Mouse (Mus musculus): ENCODE data around the gene Auh. TPM values are rescaled to one million over a fixed set of nuclear protein-coding genes. Genes with fewer than 3 reads are reported as not detected.
A peak's percentile ranks its signal among the peaks of the same experiment; 100 is the strongest.

The Auh gene
- polyA plus RNA-seq, 1 experiment, result 24.9 TPM

DNA sequence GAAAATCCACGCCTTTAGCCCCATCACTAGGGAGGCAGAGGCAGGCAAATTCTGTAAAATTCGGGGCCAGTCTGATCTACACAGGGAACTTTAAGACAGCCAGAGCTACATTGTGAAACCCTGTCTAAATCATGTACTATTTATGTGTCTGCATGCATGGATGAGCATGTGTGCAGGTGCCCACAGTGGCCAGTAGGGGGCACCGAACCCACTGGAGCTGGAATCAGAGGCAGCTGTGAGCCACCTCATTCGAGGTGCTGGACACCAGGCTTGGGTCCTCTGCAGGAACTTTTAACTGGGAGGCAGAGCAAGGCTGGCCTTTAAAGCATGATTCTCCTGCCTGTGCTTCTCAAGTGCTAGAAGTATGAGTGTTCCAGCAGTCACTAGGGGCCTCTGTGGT lies 96.3 kb downstream of the Auh start:
- Histone ChIP-seq H3K4me3 (replicated peaks; ENCODE audit: extremely low read depth, low read depth, low read length) (no peak overlapping the region), H3K4me1 (ENCODE audit: control insufficient read depth, insufficient read depth, low read length) (peaks cover 4% of the 10 kb centered on the region; the same call in 1 of the 2 replicates)
- no peak for DNase-seq
- TF ChIP-seq CTCF (IDR thresholded peaks at IDR 0.05; ENCODE audit: insufficient read depth, low read length) (peak; percentile 52), POLR2A (IDR thresholded peaks at IDR 0.05; ENCODE audit: borderline replicate concordance, extremely low read depth, low read depth, low read length) (no peak)
- WGBS, result 76% methylated on average over 4 of the region's 4 CpGs

DNA sequence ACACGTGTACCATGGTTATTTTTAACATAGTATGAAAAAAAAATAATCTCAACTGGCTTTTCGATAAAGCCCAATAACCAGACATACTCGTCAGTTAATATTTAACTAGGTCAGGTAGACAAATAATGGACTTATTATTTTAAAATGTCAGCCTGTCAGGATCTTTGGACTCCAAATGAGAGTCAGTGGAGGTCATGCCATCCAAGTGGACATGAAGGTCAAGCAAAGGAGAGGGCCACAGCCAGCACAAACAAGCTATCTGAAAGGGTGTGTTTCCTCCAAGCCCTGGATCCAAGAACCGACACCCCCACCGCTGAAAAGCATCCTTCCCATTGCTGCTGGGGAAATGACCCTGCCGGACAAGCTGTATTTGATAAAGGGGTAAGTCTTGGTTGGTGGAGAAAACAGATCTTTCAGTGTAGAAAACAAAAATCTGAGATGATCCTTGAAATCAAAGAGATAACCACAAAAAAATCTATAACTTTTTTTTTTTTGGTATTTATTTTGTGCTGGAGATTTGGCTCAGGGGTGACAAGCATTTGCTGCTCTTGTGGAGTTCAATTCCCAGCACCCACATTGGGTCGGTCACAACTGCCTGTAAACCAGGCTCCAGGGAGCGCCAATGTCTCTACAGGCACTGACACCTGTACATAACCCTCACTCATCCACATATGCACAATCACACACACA lies 96.9 kb downstream of the Auh start:
- WGBS, result 79% methylated on average over 8 of the region's 8 CpGs
- DNase-seq, result no peak
- no peak for TF ChIP-seq POLR2A (IDR thresholded peaks at IDR 0.05; ENCODE audit: borderline replicate concordance, extremely low read depth, low read depth, low read length)
- Histone ChIP-seq H3K4me1 (ENCODE audit: control insufficient read depth, insufficient read depth, low read length) (peaks cover 5% of the 10 kb centered on the region; the same call in 1 of the 2 replicates), H3K4me3 (replicated peaks; ENCODE audit: extremely low read depth, low read depth, low read length) (no peak overlapping the region)

GRCm38 (mm10) chr13:52831037-52831757 lies 98.3 kb downstream of the Auh start:
- DNase-seq, result no peak
- WGBS, result 81% methylated on average over 13 of the region's 13 CpGs
- Histone ChIP-seq H3K4me3 (replicated peaks; ENCODE audit: extremely low read depth, low read depth, low read length) (no peak overlapping the region), H3K4me1 (ENCODE audit: control insufficient read depth, insufficient read depth, low read length) (peaks cover 5% of the 10 kb centered on the region; the same call in 1 of the 2 replicates)
- TF ChIP-seq POLR2A (IDR thresholded peaks at IDR 0.05; ENCODE audit: borderline replicate concordance, extremely low read depth, low read depth, low read length) (no peak), CTCF (IDR thresholded peaks at IDR 0.05; ENCODE audit: insufficient read depth, low read length) (no peak)

DNA sequence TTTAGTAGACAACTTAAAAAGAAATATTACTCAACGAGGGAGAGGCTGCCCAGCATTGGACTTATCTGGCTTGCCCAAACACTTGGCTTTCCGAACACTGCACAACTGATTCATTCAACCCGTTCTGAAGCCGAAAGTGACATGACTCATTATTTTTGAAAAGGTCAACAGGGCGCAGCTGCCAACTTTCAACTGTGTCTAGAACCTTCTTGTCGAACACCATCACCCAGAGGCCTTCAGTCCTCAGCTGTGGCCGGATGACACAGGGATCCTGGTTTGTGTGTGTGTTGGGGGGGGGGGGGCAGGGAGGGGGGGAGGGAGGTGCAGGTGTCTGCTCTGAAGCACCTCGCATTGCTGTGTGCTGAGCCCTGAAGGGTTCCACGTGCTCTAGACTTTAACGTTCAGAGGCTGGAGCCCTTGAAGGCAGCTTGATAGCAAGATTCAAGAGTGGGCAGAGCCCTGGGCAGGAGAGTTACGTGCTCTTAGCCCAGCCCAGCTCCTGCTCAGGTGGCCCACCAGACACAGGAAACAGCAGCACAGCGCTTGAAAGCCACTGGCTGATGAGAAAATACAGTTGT lies 100.4 kb downstream of the Auh start:
- 47% methylated on average over 12 of the region's 12 CpGs for WGBS
- peaks cover 5% of the 10 kb centered on the region; the same call in 1 of the 2 replicates for H3K4me1 ChIP-seq (ENCODE audit: control insufficient read depth, insufficient read depth, low read length)
- DNase-seq, result no peak

DNA sequence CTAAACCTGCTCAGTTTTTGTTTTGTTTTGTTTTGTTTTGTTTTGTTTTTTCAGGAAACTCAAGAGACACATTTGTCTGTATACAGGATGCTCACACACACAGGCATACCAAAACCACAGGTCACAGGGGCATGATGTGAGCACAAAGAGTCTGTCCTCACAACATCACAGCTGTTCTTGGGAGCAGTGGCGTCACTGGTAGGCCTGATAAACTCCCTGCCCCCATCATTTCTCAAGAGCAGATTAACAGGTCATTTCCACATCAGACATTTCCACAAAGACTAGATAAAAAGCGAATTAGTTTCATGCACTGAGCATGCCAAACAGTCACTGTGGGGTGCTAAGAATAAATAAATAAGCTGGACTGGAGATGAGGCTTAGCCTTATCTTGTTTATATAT lies 101.3 kb downstream of the Auh start:
- no peak for DNase-seq
- no peak overlapping the region for H3K4me3 ChIP-seq (replicated peaks; ENCODE audit: extremely low read depth, low read depth, low read length)
- TF ChIP-seq POLR2A (IDR thresholded peaks at IDR 0.05; ENCODE audit: borderline replicate concordance, extremely low read depth, low read depth, low read length) (no peak), CTCF (IDR thresholded peaks at IDR 0.05; ENCODE audit: insufficient read depth, low read length) (no peak)
- peaks cover 6% of the 10 kb centered on the region for H3K4me1 ChIP-seq (ENCODE audit: control insufficient read depth, insufficient read depth, low read length)
- 58% methylated on average over 2 of the region's 2 CpGs for WGBS

More for the DNA sequence above, 100.4 kb downstream of the Auh start:
- TF ChIP-seq CTCF (IDR thresholded peaks at IDR 0.05; ENCODE audit: insufficient read depth, low read length), result no peak
- no peak for TF ChIP-seq POLR2A (IDR thresholded peaks at IDR 0.05; ENCODE audit: borderline replicate concordance, extremely low read depth, low read depth, low read length)
- no peak overlapping the region for H3K4me3 ChIP-seq (replicated peaks; ENCODE audit: extremely low read depth, low read depth, low read length)

DNA sequence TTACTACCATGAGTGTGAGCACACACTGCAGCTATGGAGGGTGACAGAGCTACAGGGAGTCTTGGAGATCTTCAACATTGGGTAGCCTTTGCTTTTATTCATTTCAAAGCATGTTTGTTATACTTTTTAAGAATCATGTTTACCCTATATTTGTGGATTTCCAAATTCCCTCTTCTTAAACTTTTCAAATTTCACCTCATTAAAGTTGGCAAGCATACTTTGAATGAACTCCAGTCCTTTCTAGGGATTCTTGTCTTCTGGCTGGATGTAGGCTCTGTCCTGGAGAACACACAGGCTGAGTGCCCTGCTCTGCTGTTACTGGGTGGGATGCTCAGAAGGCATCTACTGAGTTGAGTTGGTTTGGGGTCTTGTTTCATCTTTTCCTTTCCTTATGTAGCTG lies 102.8 kb downstream of the Auh start:
- Histone ChIP-seq H3K4me1 (ENCODE audit: control insufficient read depth, insufficient read depth, low read length) (peaks cover 10% of the 10 kb centered on the region), H3K4me3 (replicated peaks; ENCODE audit: extremely low read depth, low read depth, low read length) (no peak overlapping the region)
- TF ChIP-seq POLR2A (IDR thresholded peaks at IDR 0.05; ENCODE audit: borderline replicate concordance, extremely low read depth, low read depth, low read length) (no peak), CTCF (IDR thresholded peaks at IDR 0.05; ENCODE audit: insufficient read depth, low read length) (no peak)
- no peak for DNase-seq

DNA sequence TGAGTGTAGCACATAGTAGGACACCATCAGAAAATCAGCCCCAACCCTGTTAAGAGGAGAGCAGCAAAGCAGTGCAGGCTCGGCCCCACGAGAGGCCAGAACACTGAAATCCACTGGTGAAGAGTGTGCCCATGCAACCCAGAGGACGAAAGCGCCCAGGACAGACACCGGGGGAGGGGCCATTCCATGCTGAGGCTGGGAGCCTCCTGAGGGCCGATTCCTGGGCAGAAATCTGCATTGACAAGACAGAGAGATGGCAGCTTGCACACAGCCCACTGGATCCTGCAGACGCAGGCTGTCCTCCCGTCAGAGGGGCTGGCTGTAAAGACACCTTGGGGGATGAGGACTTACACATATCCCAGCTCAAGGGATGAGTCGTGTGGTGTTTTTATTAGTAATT lies 104.7 kb downstream of the Auh start:
- peaks cover 19% of the 10 kb centered on the region for H3K4me1 ChIP-seq (ENCODE audit: control insufficient read depth, insufficient read depth, low read length)
- TF ChIP-seq POLR2A (IDR thresholded peaks at IDR 0.05; ENCODE audit: borderline replicate concordance, extremely low read depth, low read depth, low read length) (no peak), CTCF (IDR thresholded peaks at IDR 0.05; ENCODE audit: insufficient read depth, low read length) (no peak)
- no peak overlapping the region for H3K4me3 ChIP-seq (replicated peaks; ENCODE audit: extremely low read depth, low read depth, low read length)
- no peak for DNase-seq
- WGBS, result 69% methylated on average over 9 of the region's 9 CpGs

GRCm38 (mm10) chr13:52822165-52823149 lies 107.0 kb downstream of the Auh start:
- no peak overlapping the region for H3K4me3 ChIP-seq (replicated peaks; ENCODE audit: extremely low read depth, low read depth, low read length)
- 9% methylated on average over 22 of the region's 23 CpGs for WGBS
- peak; percentile 55 for DNase-seq
- H3K4me1 ChIP-seq (ENCODE audit: control insufficient read depth, insufficient read depth, low read length), result peaks cover 19% of the 10 kb centered on the region
- TF ChIP-seq CTCF (IDR thresholded peaks at IDR 0.05; ENCODE audit: insufficient read depth, low read length), result no peak
- TF ChIP-seq POLR2A (IDR thresholded peaks at IDR 0.05; ENCODE audit: borderline replicate concordance, extremely low read depth, low read depth, low read length), result no peak

DNA sequence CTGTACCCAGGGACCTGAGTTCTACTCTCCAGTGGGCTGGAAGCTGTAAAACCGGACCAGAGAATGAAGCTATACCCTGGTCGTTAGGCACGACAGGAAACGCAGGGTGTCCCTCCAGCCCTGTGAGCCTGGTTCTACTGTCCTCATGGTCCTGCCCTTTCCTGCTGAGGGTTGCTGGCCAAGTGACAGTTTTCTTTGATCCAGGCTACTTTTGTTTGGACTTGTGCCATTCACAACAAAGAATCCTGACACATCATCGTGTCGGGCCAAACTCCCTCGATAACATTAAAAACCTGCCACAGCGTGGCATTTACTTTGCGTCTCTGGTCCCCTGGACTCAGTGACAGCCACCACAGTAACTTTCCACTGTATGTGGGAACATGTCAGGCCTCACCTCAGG lies 107.9 kb downstream of the Auh start:
- DNase-seq, result peak; percentile 44
- 17% methylated on average over 9 of the region's 9 CpGs for WGBS
- TF ChIP-seq POLR2A (IDR thresholded peaks at IDR 0.05; ENCODE audit: borderline replicate concordance, extremely low read depth, low read depth, low read length) (no peak), CTCF (IDR thresholded peaks at IDR 0.05; ENCODE audit: insufficient read depth, low read length) (no peak)
- peaks cover 19% of the 10 kb centered on the region for H3K4me1 ChIP-seq (ENCODE audit: control insufficient read depth, insufficient read depth, low read length)
- H3K4me3 ChIP-seq (replicated peaks; ENCODE audit: extremely low read depth, low read depth, low read length), result no peak overlapping the region

Measured in lung, adult 2 months (tissue).